ENCODE assay signal across 8 mouse cellular contexts in the genomic region with DNA sequence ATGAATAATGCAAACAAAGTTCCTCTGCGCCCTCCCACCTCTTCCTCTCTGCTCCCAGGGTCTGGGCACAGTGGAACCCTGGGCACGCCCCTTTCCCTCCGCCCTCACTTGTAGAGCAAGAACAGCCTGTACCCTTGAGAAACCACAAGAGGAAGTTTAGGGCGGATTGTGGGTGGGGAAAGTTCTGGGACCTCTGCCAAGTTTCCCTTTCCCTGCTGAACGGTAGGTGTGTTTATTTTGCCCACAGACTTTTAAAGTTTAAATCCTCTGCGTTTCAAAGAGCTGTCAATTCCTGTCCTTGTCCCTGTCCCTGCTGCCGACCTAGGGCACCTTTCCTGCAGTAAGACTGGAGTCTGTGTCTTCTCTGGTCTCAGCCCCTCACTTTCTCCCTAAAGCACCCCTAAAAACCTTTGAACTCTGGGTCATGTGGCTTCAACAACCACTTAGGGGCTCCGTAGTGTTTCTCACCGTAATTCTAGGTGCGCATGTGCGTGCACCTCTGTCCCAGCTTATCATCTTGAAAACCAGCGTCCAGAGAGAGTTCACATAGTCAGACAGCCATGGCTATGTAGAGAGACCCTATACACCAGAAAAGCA. TPM values are rescaled to one million over a fixed set of nuclear protein-coding genes. Genes with fewer than 3 reads are reported as not detected.
DNase-seq lines count a peak whose midpoint lies in the region; ATAC-seq and TF ChIP-seq lines count a peak whose summit lies in the region.

No protein-coding gene starts in this region.

- 0 out of 2 replicates have a peak overlapping the region, but pooled peaks have one; percentile 4 for H3K9ac ChIP-seq in midbrain, postnatal 0 days (replicated peaks; ENCODE audit: low read length, poor library complexity, severe bottlenecking)
- no peak overlapping the region for H3K9ac ChIP-seq in midbrain, embryonic 13.5 days (replicated peaks)
- H3K9ac ChIP-seq in embryonic facial prominence, embryonic 12.5 days, result no peak overlapping the region; the same call in 1 of the 2 replicates
- H3K9ac ChIP-seq in heart, embryonic 12.5 days, result peak overlapping the region; percentile 55; the same call in 1 of the 2 replicates
- H3K9ac ChIP-seq in liver, embryonic 12.5 days, result peak overlapping the region; percentile 70

- H3K27ac ChIP-seq in midbrain, postnatal 0 days (ENCODE audit: low read depth, low read length), result 0 out of 2 replicates have a peak overlapping the region, but pooled peaks have one; percentile 43
- no peak overlapping the region for H3K27ac ChIP-seq in midbrain, embryonic 13.5 days
- peak overlapping the region; percentile 81 for H3K27ac ChIP-seq in embryonic facial prominence, embryonic 12.5 days
- peak overlapping the region; percentile 91 for H3K27ac ChIP-seq in heart, embryonic 12.5 days (ENCODE audit: poor library complexity, severe bottlenecking)
- H3K27ac ChIP-seq in liver, embryonic 12.5 days, result peak overlapping the region; percentile 95

- 57% methylated on average over 12 of the region's 12 CpGs for WGBS in midbrain, postnatal 0 days
- WGBS in midbrain, embryonic 13.5 days, result 53% methylated on average over 12 of the region's 12 CpGs
- 32% methylated on average over 12 of the region's 12 CpGs for WGBS in embryonic facial prominence, embryonic 12.5 days
- WGBS in heart, embryonic 12.5 days, result 15% methylated on average over 12 of the region's 12 CpGs
- WGBS in liver, embryonic 12.5 days (ENCODE audit: insufficient replicate concordance), result 4% methylated on average over 12 of the region's 12 CpGs

- no peaks in the 10 kb centered on the region for H3K9me3 ChIP-seq in midbrain, postnatal 0 days (ENCODE audit: low read length)
- H3K9me3 ChIP-seq in midbrain, embryonic 13.5 days, result no peaks in the 10 kb centered on the region
- H3K9me3 ChIP-seq in embryonic facial prominence, embryonic 12.5 days, result no peaks in the 10 kb centered on the region
- no peaks in the 10 kb centered on the region for H3K9me3 ChIP-seq in heart, embryonic 12.5 days (replicated peaks)
- no peaks in the 10 kb centered on the region for H3K9me3 ChIP-seq in liver, embryonic 12.5 days (replicated peaks)

- DNase-seq in midbrain, postnatal 0 days (ENCODE audit: low spot score), result peak; percentile 79
- peak; percentile 98 for DNase-seq in kidney, postnatal 14 days
- DNase-seq in ovary, postnatal 14 days (ENCODE audit: low spot score), result peak; percentile 90
- DNase-seq in thymus, postnatal 4 days, result peak; percentile 96

- H3K4me2 ChIP-seq in midbrain, postnatal 0 days (ENCODE audit: low read depth, low read length, poor library complexity, severe bottlenecking), result no peak overlapping the region; the same call in 1 of the 2 replicates
- H3K4me2 ChIP-seq in midbrain, embryonic 13.5 days (replicated peaks), result no peak overlapping the region
- H3K4me2 ChIP-seq in embryonic facial prominence, embryonic 12.5 days (replicated peaks), result peak overlapping the region; percentile 41
- peak overlapping the region; percentile 68 for H3K4me2 ChIP-seq in heart, embryonic 12.5 days
- H3K4me2 ChIP-seq in liver, embryonic 12.5 days, result peak overlapping the region; percentile 76

- no peaks in the 10 kb centered on the region for H3K27me3 ChIP-seq in midbrain, postnatal 0 days (ENCODE audit: insufficient read depth, low read length)
- no peaks in the 10 kb centered on the region for H3K27me3 ChIP-seq in midbrain, embryonic 13.5 days
- no peaks in the 10 kb centered on the region for H3K27me3 ChIP-seq in embryonic facial prominence, embryonic 12.5 days
- H3K27me3 ChIP-seq in heart, embryonic 12.5 days (replicated peaks), result no peaks in the 10 kb centered on the region
- H3K27me3 ChIP-seq in liver, embryonic 12.5 days (replicated peaks), result no peaks in the 10 kb centered on the region

- no peaks in the 10 kb centered on the region for H3K4me1 ChIP-seq in midbrain, postnatal 0 days (ENCODE audit: insufficient read depth, low read length)
- peaks cover 18% of the 10 kb centered on the region for H3K4me1 ChIP-seq in midbrain, embryonic 13.5 days (replicated peaks)
- H3K4me1 ChIP-seq in embryonic facial prominence, embryonic 12.5 days, result peaks cover 47% of the 10 kb centered on the region
- peaks cover 58% of the 10 kb centered on the region for H3K4me1 ChIP-seq in heart, embryonic 12.5 days (replicated peaks)
- H3K4me1 ChIP-seq in liver, embryonic 12.5 days, result peaks cover 90% of the 10 kb centered on the region

- H3K36me3 ChIP-seq in midbrain, postnatal 0 days (ENCODE audit: insufficient read depth, low read length), result no peaks in the 10 kb centered on the region
- H3K36me3 ChIP-seq in midbrain, embryonic 13.5 days, result no peaks in the 10 kb centered on the region
- H3K36me3 ChIP-seq in embryonic facial prominence, embryonic 12.5 days, result no peaks in the 10 kb centered on the region
- H3K36me3 ChIP-seq in heart, embryonic 12.5 days, result no peaks in the 10 kb centered on the region
- no peaks in the 10 kb centered on the region for H3K36me3 ChIP-seq in liver, embryonic 12.5 days

- no peak overlapping the region for H3K4me3 ChIP-seq in midbrain, postnatal 0 days (ENCODE audit: low read depth, low read length)
- no peak overlapping the region for H3K4me3 ChIP-seq in midbrain, embryonic 13.5 days (replicated peaks)
- no peak overlapping the region for H3K4me3 ChIP-seq in embryonic facial prominence, embryonic 12.5 days
- H3K4me3 ChIP-seq in heart, embryonic 12.5 days, result peak overlapping the region; percentile 28
- H3K4me3 ChIP-seq in liver, embryonic 12.5 days, result peak overlapping the region; percentile 49

- TF ChIP-seq CTCF in midbrain, postnatal 0 days (IDR thresholded peaks at IDR 0.05), result no peak

- ATAC-seq in midbrain, postnatal 0 days (ENCODE audit: low FRiP score), result no peak
- no peak for ATAC-seq in midbrain, embryonic 13.5 days
- peak; percentile 69; the same call in 1 of the 2 replicates for ATAC-seq in embryonic facial prominence, embryonic 12.5 days (ENCODE audit: insufficient number of reproducible peaks, insufficient read depth, low FRiP score, low TSS enrichment)
- peak; percentile 68 for ATAC-seq in heart, embryonic 12.5 days (ENCODE audit: insufficient number of reproducible peaks, low FRiP score)
- ATAC-seq in liver, embryonic 12.5 days, result peak; percentile 52

RNA-seq across cellular contexts. Expression of a gene that starts 3.3 kb away (rescaled TPM):
- total RNA-seq in midbrain, postnatal 0 days (2014; rRNA removed), result 37.2 and 41.1 TPM in 2 replicates
- 52.6 and 57.0 TPM in 2 replicates for polyA plus RNA-seq in midbrain, postnatal 0 days (2015; fragmentation: Nextera tagmentation; extraction: Ambion mirVana)
- 60.4 and 71.4 TPM in 2 replicates for polyA plus RNA-seq in midbrain, embryonic 13.5 days (2015; fragmentation: Nextera tagmentation; extraction: Ambion mirVana)
- polyA plus RNA-seq in embryonic facial prominence, embryonic 12.5 days (2016; fragmentation: Nextera tagmentation; extraction: Ambion mirVana), result 355 and 362 TPM in 2 replicates
- 533 and 538 TPM in 2 replicates for polyA plus RNA-seq in heart, embryonic 12.5 days (2016; fragmentation: Nextera tagmentation; extraction: Ambion mirVana)
- 546 and 555 TPM in 2 replicates for polyA plus RNA-seq in liver, embryonic 12.5 days (2016; fragmentation: Nextera tagmentation; extraction: Ambion mirVana)

RNA-seq across cellular contexts. Expression of a gene that starts 6.0 kb away (rescaled TPM):
- total RNA-seq in midbrain, postnatal 0 days (2014; rRNA removed), result 15.1 and 25.1 TPM in 2 replicates
- polyA plus RNA-seq in midbrain, postnatal 0 days (2015; fragmentation: Nextera tagmentation; extraction: Ambion mirVana), result 11.5 and 12.3 TPM in 2 replicates
- 24.6 and 27.3 TPM in 2 replicates for polyA plus RNA-seq in midbrain, embryonic 13.5 days (2015; fragmentation: Nextera tagmentation; extraction: Ambion mirVana)
- polyA plus RNA-seq in embryonic facial prominence, embryonic 12.5 days (2016; fragmentation: Nextera tagmentation; extraction: Ambion mirVana), result 34.2 and 35.8 TPM in 2 replicates
- polyA plus RNA-seq in heart, embryonic 12.5 days (2016; fragmentation: Nextera tagmentation; extraction: Ambion mirVana), result 21.1 and 22.1 TPM in 2 replicates
- 17.6 and 18.0 TPM in 2 replicates for polyA plus RNA-seq in liver, embryonic 12.5 days (2016; fragmentation: Nextera tagmentation; extraction: Ambion mirVana)

Comparison
In these comparisons a context has a peak if more than half of its experiments do, and no peak if none do; other contexts are left out.
1. H3K9ac ChIP-seq: peak in midbrain, postnatal 0 days (single experiment), heart, embryonic 12.5 days (single experiment) and liver, embryonic 12.5 days (single experiment); none in midbrain, embryonic 13.5 days (single experiment) and embryonic facial prominence, embryonic 12.5 days (single experiment).
2. ATAC-seq: peak in embryonic facial prominence, embryonic 12.5 days (single experiment), heart, embryonic 12.5 days (single experiment) and liver, embryonic 12.5 days (single experiment); none in midbrain, postnatal 0 days (single experiment) and midbrain, embryonic 13.5 days (single experiment).
3. H3K4me2 ChIP-seq: peak in embryonic facial prominence, embryonic 12.5 days (single experiment), heart, embryonic 12.5 days (single experiment) and liver, embryonic 12.5 days (single experiment); none in midbrain, postnatal 0 days (single experiment) and midbrain, embryonic 13.5 days (single experiment).
4. H3K4me3 ChIP-seq: peak in heart, embryonic 12.5 days (single experiment) and liver, embryonic 12.5 days (single experiment); none in midbrain, postnatal 0 days (single experiment), midbrain, embryonic 13.5 days (single experiment) and embryonic facial prominence, embryonic 12.5 days (single experiment).
5. Peak in every context shown above with its lines, with median percentiles within 50 percentile points of each other: DNase-seq.